Mouse (Mus musculus): ENCODE data around the gene Matn1.

DNA sequence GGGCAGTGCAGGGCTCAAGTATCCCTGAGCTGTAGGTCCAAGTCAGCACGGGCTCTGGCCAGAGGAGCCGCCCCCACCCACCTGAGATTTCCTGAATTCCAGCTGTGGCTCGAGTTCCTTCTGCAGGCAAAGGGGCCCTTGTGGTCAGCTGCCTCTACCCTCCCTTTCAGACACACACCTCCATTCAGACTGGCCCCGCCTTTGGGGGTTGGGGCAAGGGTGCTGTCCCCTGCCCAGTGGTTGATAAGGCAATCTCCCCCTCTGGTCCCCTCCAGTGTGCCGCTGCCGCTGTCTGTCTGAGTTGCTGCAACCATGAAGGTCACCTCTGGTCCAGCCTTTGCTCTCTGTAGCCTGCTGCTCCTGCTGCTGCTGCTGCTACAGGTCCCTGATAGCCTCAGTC, at the start of gene Matn1:
- TF ChIP-seq GATA1 (IDR thresholded peaks at IDR 0.05; ENCODE audit: low read length) (no peak), TAL1 (IDR thresholded peaks at IDR 0.05; ENCODE audit: low read length) (no peak)
